Mouse (Mus musculus): ENCODE measurements around the gene Ift81. TPM values are rescaled to one million over a fixed set of nuclear protein-coding genes. Genes with fewer than 3 reads are reported as not detected.

Ift81 gene
- 3.1 TPM for polyA plus RNA-seq (2017; shearing (Covaris generic))

GRCm38 (mm10) chr5:122613908-122614732 is at the start of gene Ift81:
TSS of gene Ift81 (minus strand) at chr5:122614518.

GRCm38 (mm10) chr5:122643701-122644100 is 29.4 kb upstream of the Ift81 start, which contains the start of gene P2rx7:
TSS of gene P2rx7 (plus strand) at chr5:122643911.

GRCm38 (mm10) chr5:122502077-122502941 is 112.0 kb downstream of the Ift81 start, which contains the start of gene Atp2a2:
TSS of gene Atp2a2 (minus strand) at chr5:122502225.

Other genes with a start within 250 kb of the Ift81 start
- gene Gpn3, start 242.6 kb downstream of the Ift81 start, polyA plus RNA-seq (2017; shearing (Covaris generic)) = 129 TPM
- 13.0 TPM for gene Fam216a, start 242.2 kb downstream of the Ift81 start, polyA plus RNA-seq (2017; shearing (Covaris generic))
- 770 TPM for gene Arpc3, start 222.6 kb downstream of the Ift81 start, polyA plus RNA-seq (2017; shearing (Covaris generic))
- 37.1 TPM for gene Anapc7, start 192.8 kb downstream of the Ift81 start, polyA plus RNA-seq (2017; shearing (Covaris generic))
- gene Atp2a2, start 112.3 kb downstream of the Ift81 start, polyA plus RNA-seq (2017; shearing (Covaris generic)) = 91.6 TPM
- gene P2rx7, start 29.4 kb upstream of the Ift81 start, polyA plus RNA-seq (2017; shearing (Covaris generic)) = 4.9 TPM
- 98.2 TPM for gene P2rx4, start 93.0 kb upstream of the Ift81 start, polyA plus RNA-seq (2017; shearing (Covaris generic))
- gene Camkk2, start 164.9 kb upstream of the Ift81 start, polyA plus RNA-seq (2017; shearing (Covaris generic)) = 26.1 TPM
- 349 TPM for gene Anapc5, start 206.8 kb upstream of the Ift81 start, polyA plus RNA-seq (2017; shearing (Covaris generic))
- 26.3 TPM for gene Rnf34, start 235.5 kb upstream of the Ift81 start, polyA plus RNA-seq (2017; shearing (Covaris generic))

All from naive thymus-derived CD4-positive, alpha-beta T cell, adult 5 months (primary cell).